Mouse (Mus musculus) G1E-ER4 (cell line): ENCODE results near the gene St3gal2. TPM values are rescaled to one million over a fixed set of nuclear protein-coding genes. Genes with fewer than 3 reads are reported as not detected.

ENCODE experiments used
- GATA1 ChIP-seq: IDR thresholded peaks from one replicate; pipeline ENCODE4 v1.8.0; 2012; ENCODE audit warnings: low read length, inconsistent platforms
- polyA plus RNA-seq: library from polyadenylated mRNA; stranded (reverse); fragments of >175 nt; gene quantifications from 2 replicates; pipeline ENCODE4 v1.2.3, GENCODE M21; 2012

The St3gal2 gene
- polyA plus RNA-seq, 1 experiment: 122 TPM

DNA sequence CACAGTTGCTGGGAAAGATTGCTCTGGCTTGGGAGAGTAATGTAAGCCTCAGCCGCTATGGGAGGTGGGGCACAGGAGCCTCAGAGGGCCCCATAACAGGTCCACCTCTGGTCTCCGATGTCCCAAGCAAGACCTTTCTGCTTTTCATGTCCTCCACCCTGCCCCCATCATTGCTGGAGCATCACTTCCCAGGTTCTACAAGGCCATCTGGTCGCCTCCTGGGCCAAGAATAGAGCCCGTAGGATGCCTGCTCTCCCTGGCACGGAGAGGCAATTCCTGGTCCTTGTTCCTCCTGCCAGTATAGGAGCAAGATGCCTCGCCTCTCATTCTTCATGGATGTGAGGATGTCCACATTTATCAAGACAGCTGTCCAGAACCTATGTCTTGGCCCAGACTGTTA is 40.2 kb downstream of the St3gal2 start:
- no peak for TF ChIP-seq GATA1

DNA sequence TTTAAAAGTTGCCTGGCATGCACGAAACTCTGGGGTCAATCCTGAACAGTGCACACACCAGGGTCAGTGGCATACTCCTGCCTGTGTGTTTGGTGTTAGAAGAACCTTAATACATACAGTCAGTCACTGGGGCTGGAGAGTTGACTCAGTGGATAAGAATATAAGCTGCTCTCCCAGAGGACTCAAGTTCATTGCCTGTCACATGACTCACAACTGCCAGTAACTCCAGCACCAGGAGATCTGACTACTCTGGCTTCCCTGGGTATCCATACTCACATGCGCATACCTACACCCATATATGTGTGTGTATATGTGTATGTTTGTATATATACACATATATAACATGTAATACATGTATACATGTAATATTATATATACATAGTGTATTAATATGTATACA is 43.3 kb downstream of the St3gal2 start:
- no peak for TF ChIP-seq GATA1

DNA sequence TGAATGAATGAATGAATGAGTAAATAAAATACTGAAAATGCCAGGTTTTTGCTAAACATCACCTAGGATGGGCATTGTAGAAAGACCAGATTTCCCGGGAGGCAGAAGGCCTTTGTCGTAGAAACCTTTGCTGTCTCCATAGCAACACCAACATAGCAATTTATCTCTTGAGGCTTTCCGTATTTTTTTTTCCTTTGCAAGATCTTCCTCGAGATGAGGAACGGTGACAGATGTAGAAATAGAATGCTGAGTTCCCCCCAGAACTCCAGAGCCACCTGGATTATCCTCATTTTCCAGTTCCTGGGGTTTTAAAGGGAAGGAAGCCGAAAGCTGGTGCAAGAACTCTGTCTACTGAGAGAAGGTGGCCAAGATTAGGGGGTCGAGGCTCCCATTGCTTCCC is 44.9 kb downstream of the St3gal2 start:
- no peak for TF ChIP-seq GATA1

DNA sequence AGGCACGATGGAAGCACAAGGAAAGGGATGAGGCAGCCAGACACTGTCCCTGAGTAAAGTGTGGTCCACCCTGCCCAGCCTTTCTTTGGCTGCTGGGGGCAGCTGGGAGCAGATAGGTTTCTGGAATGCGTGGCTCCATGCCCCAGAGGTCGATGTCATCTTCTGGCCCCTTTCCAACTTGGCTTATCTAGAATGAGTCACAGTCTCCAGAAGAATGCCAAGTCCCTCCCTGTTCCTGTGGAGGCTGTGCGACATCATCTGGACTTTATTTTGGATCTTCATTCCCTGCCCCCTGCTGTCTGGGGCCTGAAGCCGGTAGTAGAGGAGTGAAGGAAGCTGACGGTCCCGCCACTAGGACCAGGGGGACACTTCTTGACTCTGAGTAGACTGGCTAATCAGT is 45.9 kb downstream of the St3gal2 start:
- no peak for TF ChIP-seq GATA1

DNA sequence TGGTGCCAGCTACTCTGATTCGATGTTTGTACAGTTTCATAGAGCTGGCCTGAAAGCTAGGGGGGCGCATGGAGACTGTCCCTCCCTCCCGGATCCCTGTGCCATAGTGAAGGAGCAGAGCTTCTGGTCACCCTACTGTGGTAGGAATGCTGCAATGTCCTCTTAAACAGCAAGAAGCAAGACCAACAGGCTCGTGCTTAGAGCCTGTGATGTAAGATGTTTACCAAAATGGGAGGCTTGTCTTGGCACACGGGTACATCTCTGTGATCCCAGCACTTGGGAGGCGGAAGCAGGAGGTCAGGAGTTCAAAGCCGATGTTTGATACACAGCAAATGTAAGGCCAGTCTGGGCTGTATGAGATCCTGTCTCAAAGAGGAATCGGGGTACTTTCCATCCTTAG is 46.9 kb downstream of the St3gal2 start:
- no peak for TF ChIP-seq GATA1

DNA sequence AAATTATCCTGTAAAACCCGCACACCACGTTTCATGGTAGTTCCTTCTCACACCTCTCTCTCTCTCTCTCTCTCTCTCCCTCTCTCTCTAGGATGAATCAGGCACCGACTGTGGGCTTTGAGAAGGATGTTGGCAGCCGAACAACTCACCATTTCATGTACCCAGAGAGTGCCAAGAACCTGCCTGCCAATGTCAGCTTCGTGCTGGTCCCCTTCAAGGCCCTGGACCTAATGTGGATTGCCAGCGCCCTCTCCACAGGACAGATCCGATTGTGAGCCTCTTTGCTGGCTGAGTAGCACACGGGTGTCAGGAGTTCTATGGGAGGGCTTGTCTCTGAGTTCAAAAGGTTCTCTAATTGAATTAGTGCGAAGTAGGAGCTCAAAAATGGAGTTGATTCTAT is 47.6 kb downstream of the St3gal2 start:
- TF ChIP-seq GATA1: no peak

DNA sequence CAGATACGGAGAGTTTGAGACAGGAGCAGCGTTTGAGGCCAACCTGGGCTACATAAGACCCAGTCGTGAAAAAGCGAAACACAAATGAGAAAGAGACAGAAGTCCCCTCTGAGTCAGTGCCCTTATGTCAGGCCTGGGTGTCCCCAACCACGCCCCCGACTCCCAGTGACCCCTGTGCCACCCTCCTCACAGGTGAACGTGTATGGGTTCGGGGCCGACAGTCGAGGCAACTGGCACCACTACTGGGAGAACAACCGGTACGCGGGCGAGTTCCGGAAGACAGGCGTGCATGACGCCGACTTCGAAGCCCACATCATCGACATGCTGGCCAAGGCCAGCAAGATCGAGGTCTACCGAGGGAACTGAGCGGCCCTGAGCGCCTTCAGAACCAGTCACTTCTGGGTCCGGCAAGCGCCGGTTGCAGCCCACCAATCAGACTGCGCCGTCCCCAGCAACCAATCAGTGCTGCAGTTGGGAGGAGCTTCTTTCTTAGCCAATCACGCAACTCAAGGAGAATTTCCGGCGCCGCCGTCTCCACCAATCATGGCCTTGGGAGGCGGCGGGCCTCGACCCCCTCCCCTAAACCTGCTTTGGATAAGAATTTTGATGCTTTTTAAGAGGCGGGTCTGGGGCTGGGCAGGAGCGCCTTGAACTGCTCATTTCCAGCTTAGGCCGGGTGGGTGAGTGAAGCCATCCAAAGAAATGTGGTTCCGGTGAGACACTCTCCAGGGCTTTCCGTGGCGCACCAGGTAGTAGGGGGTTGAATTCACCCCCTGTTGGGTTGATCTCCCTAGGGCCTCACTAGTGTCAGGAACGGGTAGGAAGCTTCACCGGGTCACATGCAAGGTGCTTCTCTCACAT is 50.4 kb downstream of the St3gal2 start:
- no peak for TF ChIP-seq GATA1

DNA sequence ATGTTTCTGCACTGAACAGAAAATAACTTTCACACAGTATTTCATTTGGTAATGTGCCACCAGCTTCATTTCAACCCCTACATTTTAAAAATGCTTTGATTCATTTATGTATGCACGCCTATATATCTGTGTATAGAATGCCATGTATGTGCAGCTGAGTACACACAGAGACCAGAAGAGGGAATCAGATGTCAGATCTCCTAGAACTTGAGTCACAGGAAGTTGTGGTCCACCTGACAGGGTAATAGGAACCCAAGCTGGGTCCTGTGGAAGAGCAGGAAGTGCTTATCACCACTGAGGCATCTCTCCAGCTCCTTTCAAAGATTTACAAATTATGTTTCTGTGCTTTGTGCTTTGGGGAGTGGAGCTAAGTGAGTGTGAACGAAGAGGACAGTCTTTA is 61.6 kb downstream of the St3gal2 start:
- no peak for TF ChIP-seq GATA1

DNA sequence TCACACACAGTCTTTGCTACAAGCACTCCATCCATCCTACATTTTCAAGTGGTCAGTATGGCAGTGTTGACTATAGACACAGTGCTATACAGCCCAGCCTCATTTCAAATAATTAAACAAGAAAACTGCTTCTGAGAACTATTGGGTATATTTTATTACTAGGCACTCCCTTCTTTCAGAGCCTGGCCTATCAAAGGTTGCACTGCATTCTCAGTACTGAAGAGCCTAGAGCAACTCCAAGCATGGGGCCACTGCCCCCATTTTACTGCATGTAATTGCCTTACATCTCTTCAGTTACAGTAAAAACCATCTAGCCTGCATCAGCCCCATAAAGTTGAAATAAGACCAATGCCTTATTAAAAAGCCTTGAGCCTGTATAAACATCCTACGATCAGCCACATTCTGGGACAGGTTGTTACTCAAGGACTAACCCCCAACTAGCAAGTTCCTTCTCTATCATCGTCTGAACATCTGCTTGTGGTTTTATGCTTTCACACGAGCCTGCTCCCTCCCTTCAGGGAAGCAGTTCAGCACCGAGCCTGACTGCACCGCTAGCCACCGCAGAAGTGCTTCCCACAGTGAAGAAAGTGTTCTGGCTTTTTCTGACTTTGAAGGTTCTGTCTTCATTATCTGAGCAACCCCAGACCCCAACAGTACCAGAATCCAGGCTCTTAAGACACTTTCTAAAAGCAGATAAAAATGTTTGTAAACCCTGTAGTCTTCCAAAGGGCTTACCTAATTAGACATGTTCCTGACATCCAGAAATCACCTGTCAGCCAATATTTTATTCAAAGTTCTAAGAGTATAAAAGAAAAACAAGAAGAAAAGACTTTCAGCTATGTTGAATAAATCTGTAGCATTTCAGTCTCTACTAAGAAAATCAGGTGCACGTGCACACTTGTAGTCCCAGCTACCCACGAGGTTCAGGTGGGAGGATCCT is 68.4 kb downstream of the St3gal2 start:
- peak; percentile 10 for TF ChIP-seq GATA1

DNA sequence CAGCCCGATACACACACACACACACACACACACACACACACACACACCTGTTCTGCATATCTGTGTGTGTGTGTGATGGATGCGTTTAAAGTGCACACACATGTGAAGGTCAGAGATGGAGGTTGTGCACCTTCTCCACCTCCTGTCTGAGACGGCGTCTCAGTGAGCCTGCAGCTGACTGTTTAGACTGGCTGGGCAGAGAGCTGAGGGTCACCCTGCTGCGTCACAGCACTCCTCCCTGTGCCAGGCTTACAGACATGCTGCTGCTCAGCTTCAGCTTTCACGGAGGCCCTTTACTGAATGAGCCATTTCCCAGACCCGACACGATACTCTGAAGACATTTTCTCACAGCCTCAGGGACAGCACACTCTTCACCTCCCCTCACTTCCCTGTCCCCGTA is 70.3 kb downstream of the St3gal2 start:
- no peak for TF ChIP-seq GATA1

DNA sequence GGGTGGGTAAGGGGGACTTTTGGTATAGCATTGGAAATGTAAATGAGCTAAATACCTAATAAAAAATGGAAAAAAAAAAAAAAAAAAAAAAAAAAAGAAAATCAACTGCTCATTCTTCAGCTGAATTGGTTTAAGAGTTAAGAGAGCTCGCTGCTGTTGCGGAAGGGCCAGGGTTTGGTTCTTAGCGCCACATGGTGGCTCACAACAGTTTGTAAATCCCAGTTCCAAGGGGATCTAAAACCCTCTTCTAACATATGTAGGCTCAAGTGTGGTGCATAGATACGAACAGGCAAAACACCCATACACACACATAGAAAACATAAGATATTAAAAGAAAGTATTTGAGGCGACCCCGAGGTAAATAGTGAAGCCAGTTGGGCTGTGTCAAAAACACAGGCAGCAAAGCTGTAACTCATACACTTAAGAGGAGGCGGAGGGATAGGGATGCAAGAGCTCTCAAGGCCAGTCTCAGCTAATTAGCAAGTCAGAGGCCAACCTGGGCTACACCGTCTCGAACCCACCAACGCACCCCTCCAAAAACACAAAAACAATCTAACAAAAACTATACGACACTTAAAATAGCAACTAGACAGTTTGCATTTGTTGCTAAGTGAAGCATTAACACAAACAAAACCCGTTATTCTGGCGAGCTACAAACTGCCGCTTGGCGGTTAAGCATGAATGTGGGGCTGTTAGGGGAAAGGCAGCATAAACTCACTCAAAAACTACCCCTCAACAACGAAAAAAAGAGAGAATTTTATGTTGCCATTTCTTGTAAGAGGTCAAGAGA is 77.1 kb downstream of the St3gal2 start:
- TF ChIP-seq GATA1: no peak

DNA sequence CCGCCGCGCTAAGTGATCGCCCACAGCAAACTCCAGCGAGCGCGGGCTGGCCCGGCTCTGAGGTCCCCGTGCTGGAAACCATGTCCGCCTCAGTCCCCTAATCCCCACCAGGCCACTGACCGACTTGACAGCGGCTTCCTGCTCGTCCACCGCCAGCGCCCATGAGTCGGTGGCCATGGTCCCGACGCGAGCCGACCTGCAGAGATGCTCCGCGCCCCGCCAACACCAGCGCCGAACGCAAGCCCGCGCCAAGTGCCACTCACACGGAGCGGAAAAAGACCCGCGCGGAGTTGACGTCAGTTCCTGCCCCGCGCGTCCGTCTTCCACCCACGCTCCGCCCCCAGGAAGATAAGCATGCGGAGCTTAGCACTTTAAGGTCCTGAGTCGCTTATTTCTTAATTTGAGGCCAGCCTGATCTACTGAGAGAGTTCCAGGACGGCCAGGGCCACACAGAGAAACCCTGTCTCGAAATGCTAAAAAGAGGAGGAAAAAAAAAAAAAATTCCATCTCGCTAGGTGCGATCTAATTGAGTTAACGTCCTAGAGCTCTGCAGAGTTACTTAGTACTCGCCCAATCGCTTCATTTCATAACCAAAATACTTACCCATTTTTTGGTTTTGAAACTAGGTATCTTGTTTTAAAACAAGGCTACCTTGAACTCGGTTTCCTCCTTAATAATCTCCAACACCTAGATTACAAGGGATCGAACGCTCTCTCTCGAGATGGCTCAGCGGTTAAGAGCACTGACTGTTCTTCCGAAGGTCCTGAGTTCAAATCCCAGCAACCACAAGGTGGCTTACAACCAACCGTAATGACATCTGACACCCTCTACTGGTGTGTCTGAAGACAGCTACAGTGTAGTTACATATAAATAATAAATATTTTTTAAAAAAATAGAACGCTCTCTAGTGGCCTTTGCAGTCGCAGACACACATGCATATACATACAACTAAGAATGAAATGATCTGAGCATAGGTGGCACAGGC is 78.1 kb downstream of the St3gal2 start, which contains the start of gene Ddx19a:
Gene Ddx19a (minus strand): TSS at position 254 of the 985 bp plus-strand sequence.
- no peak for TF ChIP-seq GATA1

Other genes with a start within 250 kb of the St3gal2 start
- gene Mtss1l, start 198.4 kb upstream of the St3gal2 start, polyA plus RNA-seq: 0.89 and 0.90 TPM in 2 replicates
- gene Il34, start 114.0 kb upstream of the St3gal2 start, polyA plus RNA-seq: not detected in 2 replicates
- gene Cog4, start 73.3 kb upstream of the St3gal2 start, polyA plus RNA-seq: 20.8 and 31.7 TPM in 2 replicates
- 7.1 and 8.9 TPM in 2 replicates for gene Sf3b3, start 73.1 kb upstream of the St3gal2 start, polyA plus RNA-seq
- gene Fuk, start 17.4 kb upstream of the St3gal2 start, polyA plus RNA-seq: 11.8 and 14.2 TPM in 2 replicates
- gene Ddx19a, start 77.9 kb downstream of the St3gal2 start, polyA plus RNA-seq: 62.6 and 66.5 TPM in 2 replicates
- 4.3 and 5.8 TPM in 2 replicates for gene Ddx19b, start 111.8 kb downstream of the St3gal2 start, polyA plus RNA-seq
- gene Aars, start 113.2 kb downstream of the St3gal2 start, polyA plus RNA-seq: 30.4 and 56.2 TPM in 2 replicates
- 88.9 and 152 TPM in 2 replicates for gene Exosc6, start 136.4 kb downstream of the St3gal2 start, polyA plus RNA-seq
- gene Clec18a, start 172.5 kb downstream of the St3gal2 start, polyA plus RNA-seq: not detected in 2 replicates
- 10.3 and 11.6 TPM in 2 replicates for gene Pdpr, start 174.7 kb downstream of the St3gal2 start, polyA plus RNA-seq